Mouse (Mus musculus) cerebellum, adult 8-10 months (tissue): ENCODE measurements at regions not wholly inside any gene's neighbourhood (a gene's known extent, or its start where the extent isn't known, plus 50 kb on each side); places are given as distances from the start of the nearest gene placed in this dataset.
A peak's percentile ranks its signal among the peaks of the same experiment; 100 is the strongest.

Source experiments
- DNase-seq: peaks from one replicate; pipeline ENCODE4 v3.0.0; 2022

- DNase-seq: no peak
Measured at GRCm38 (mm10) chr9:47445332-47445731, 84.6 kb upstream of the Cadm1 start.

DNA sequence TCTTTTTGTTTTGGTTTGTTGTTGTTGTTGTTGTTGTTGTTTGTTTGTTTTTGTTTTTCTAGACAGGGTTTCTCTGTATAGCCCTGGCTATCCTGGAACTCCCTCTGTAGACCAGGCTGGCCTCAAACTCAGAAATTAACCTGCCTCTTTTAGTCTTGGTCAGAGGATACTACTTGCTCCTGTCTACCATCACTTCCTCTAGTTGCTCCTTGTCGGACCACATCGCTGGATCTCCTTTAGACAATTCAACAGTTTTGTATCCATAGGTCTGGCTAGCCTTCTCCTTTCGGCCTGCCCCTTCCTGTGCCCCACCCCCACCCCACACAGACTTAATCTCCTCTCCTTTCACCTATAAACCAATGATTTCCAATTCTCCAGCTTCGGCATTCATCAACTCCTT is 77.2 kb upstream of the Cadm1 start:
- no peak for DNase-seq

DNA sequence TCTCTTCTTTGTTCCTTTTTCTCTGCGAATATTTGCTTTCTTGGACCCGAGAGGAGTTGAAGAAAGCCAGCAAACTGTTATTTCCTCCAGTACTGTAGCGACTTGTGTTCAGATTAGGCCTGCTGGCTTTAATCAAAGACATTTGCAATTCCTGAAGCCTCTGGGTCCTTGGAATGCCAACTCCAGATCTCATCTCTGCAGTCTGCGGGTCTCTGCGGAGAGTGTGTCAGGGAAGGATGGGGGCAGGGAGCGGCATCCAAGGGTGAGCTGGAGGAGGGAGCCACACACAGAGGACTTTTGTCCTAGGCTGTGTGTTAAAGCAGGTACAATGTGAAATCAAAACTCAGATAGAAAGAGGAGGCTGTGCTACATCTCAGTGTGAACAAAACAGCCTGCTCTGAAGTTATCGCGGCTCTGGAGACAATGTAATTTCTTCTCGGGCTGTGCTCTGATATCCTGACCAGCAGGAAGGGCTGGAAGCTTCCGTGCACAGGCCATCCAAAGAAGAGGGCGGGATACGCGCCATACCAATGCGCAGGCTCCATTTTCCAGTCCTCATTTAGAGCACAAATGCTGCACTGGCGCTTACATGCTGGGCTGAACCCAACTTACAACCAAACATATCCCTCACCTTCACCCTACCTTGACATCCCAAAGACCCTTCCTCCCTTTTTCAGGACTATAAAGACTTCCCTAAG is 71.1 kb upstream of the Cadm1 start:
- DNase-seq: no peak

GRCm38 (mm10) chr9:47459461-47460049 is 70.4 kb upstream of the Cadm1 start:
- DNase-seq: peak; percentile 58

DNA sequence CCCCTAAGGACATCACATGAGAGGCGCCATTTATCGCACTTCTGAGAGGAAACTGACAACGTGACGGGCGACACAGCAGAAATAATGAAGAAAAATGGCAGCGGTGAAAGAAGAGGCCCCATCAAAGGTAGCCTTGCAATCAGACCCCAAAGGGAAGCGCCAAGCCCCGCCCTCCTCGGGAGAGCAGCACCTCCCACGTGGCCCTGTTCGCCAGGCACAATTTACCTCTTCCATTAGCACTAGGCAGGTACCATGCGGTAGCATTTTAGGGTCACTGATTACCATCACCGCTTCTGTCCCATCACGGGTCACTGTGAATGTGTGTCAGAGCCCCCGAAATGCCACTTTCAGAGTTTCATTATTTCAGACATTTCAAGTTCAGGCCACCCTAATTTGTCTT is 69.7 kb upstream of the Cadm1 start:
- no peak for DNase-seq

- DNase-seq: no peak
Measured at GRCm38 (mm10) chr9:47461915-47462314, 68.1 kb upstream of the Cadm1 start.

- no peak for DNase-seq
Measured at GRCm38 (mm10) chr9:47466767-47467166, 63.2 kb upstream of the Cadm1 start.

GRCm38 (mm10) chr9:47467815-47468214 is 62.2 kb upstream of the Cadm1 start:
- DNase-seq: no peak

GRCm38 (mm10) chr9:47469576-47469975 is 60.4 kb upstream of the Cadm1 start:
- DNase-seq: no peak

DNA sequence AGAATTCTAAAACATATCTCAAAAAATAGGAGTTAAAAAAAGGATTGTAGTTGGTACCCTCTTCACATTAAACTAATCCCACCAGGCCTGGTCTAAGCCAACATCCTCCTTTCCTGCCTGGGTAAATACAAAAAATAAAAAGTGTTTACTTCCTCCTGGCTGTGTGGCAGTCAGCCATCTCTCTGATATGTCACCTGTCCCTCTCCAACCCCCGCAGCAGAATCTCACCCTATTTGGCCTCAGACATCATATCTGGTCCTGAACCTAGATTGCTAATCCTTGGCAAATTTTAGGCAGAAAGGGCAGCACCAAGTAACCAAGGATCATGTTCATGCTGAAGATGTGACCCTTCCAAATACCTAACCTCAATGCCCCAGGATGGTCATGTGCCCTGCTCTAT is 59.2 kb upstream of the Cadm1 start:
- DNase-seq: peak; percentile 35

DNA sequence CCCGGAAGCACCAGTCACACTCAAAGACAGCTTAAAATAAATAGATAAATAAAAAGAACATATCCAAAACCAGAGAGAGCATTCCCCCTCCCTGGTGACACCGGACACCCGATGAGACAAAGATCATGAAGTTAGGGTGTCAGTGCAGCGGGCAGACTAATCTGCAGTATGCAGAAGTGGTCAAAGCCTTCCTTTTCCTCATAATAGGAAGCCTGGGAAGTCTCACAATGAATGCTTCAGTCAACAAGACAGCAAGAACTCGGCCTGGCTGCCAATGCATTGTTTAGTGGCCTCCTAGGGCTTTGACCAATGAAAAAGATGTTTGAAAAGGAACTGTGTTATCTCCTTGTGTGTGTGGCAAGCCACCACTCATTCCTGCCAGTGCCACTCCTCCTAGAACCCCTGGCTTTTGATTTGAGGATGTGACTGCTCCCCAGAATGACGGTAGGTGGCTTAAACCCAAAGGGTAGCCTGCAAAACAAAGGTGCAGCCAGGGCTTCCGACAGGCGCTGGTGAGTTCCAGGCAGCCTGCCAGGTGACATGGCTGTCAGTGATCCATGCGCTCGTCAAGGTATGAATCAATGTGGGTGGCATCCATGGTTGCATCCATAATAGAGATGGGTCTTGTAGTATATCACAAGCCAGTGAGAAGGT is 58.1 kb upstream of the Cadm1 start:
- DNase-seq: peak; percentile 54

GRCm38 (mm10) chr9:47473776-47474365 is 56.1 kb upstream of the Cadm1 start:
- DNase-seq: peak; percentile 41

DNA sequence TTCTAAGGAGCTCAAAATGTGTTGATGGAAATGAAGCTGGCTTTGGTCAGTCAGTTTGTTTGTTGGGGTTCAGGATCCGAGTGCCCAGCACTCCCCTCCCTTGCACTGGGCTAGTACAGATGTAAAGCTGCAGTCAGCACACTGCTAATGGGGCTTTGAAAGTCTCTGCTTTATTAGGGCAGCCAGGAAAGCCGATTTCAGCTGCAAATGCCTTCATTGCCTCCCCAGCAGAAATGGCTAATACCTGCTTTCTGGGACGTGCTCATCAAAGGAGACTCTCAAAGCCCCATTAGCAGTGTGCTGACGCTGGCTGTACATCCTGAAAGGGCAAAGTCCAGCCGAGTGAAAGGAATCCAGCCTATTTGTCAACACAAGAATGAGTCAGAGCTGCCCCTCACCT is 55.2 kb upstream of the Cadm1 start:
- DNase-seq: no peak

- no peak for DNase-seq
Measured at GRCm38 (mm10) chr9:47477889-47478288, 52.1 kb upstream of the Cadm1 start.
